Mouse (Mus musculus): ENCODE data around the gene Treml2. TPM values are rescaled to one million over a fixed set of nuclear protein-coding genes. Genes with fewer than 3 reads are reported as not detected.
"Not testable (repeated sequence)": the region's sequence is repeated elsewhere in the genome, so short reads cannot be mapped to it uniquely, and the experiment has no call there.

Gene Treml2
- polyA plus RNA-seq, 1 experiment from 2014 or later = 0.18 TPM

- H3K27me3 ChIP-seq = no peaks in the 10 kb centered on the region
- no peak overlapping the region for H3K4me3 ChIP-seq
- H3K4me1 ChIP-seq = no peaks in the 10 kb centered on the region
- H3K9me3 ChIP-seq = no peaks in the 10 kb centered on the region
- H3K36me3 ChIP-seq = no peaks in the 10 kb centered on the region
- no peak overlapping the region for H3K9ac ChIP-seq
- ATAC-seq (ENCODE audit: insufficient number of reproducible peaks, low FRiP score, low TSS enrichment, low read depth) = no peak
- no peak overlapping the region for H3K4me2 ChIP-seq
- WGBS = 54% methylated on average over 7 of the region's 7 CpGs
- no peak overlapping the region for H3K27ac ChIP-seq
Observed at GRCm38 (mm10) chr17:48299756-48300155, 458 bp downstream of the Treml2 start.

GRCm38 (mm10) chr17:48300199-48300598, 901 bp downstream of the Treml2 start:
- H3K4me3 ChIP-seq = no peak overlapping the region
- no peaks in the 10 kb centered on the region for H3K9me3 ChIP-seq
- WGBS = 53% methylated on average over 7 of the region's 7 CpGs
- H3K36me3 ChIP-seq = no peaks in the 10 kb centered on the region
- H3K4me2 ChIP-seq = no peak overlapping the region
- no peaks in the 10 kb centered on the region for H3K4me1 ChIP-seq
- H3K27ac ChIP-seq = no peak overlapping the region
- H3K27me3 ChIP-seq = no peaks in the 10 kb centered on the region
- ATAC-seq (ENCODE audit: insufficient number of reproducible peaks, low FRiP score, low TSS enrichment, low read depth) = no peak
- no peak overlapping the region for H3K9ac ChIP-seq

- no peak for ATAC-seq (ENCODE audit: insufficient number of reproducible peaks, low FRiP score, low TSS enrichment, low read depth)
- WGBS = 65% methylated on average over 9 of the region's 9 CpGs
- no peak overlapping the region for H3K27ac ChIP-seq
Observed at GRCm38 (mm10) chr17:48300861-48301260, 1.6 kb downstream of the Treml2 start.

GRCm38 (mm10) chr17:48301792-48302191, 2.5 kb downstream of the Treml2 start:
- H3K27ac ChIP-seq = no peak overlapping the region
- H3K27me3 ChIP-seq = no peaks in the 10 kb centered on the region
- H3K4me2 ChIP-seq = no peak overlapping the region
- no peak overlapping the region for H3K4me3 ChIP-seq
- H3K9me3 ChIP-seq = no peaks in the 10 kb centered on the region
- no peak for ATAC-seq (ENCODE audit: insufficient number of reproducible peaks, low FRiP score, low TSS enrichment, low read depth)
- H3K4me1 ChIP-seq = no peaks in the 10 kb centered on the region
- no peak overlapping the region for H3K9ac ChIP-seq
- H3K36me3 ChIP-seq = no peaks in the 10 kb centered on the region
- 88% methylated on average over 5 of the region's 5 CpGs for WGBS

More at GRCm38 (mm10) chr17:48300861-48301260, 1.6 kb downstream of the Treml2 start:
- H3K4me3 ChIP-seq = no peak overlapping the region
- no peaks in the 10 kb centered on the region for H3K36me3 ChIP-seq
- H3K4me1 ChIP-seq = no peaks in the 10 kb centered on the region
- H3K27me3 ChIP-seq = no peaks in the 10 kb centered on the region
- H3K9me3 ChIP-seq = no peaks in the 10 kb centered on the region
- H3K4me2 ChIP-seq = no peak overlapping the region
- H3K9ac ChIP-seq = no peak overlapping the region

GRCm38 (mm10) chr17:48312124-48312523, 12.8 kb downstream of the Treml2 start:
- Histone ChIP-seq H3K9me3 (no peaks in the 10 kb centered on the region), H3K9ac (no peak overlapping the region), H3K4me2 (no peak overlapping the region), H3K27me3 (no peaks in the 10 kb centered on the region), H3K4me1 (no peaks in the 10 kb centered on the region), H3K4me3 (no peak overlapping the region), H3K36me3 (no peaks in the 10 kb centered on the region), H3K27ac (no peak overlapping the region)
- WGBS = 60% methylated on average over 2 of the region's 2 CpGs
- ATAC-seq (ENCODE audit: insufficient number of reproducible peaks, low FRiP score, low TSS enrichment, low read depth) = no peak

DNA sequence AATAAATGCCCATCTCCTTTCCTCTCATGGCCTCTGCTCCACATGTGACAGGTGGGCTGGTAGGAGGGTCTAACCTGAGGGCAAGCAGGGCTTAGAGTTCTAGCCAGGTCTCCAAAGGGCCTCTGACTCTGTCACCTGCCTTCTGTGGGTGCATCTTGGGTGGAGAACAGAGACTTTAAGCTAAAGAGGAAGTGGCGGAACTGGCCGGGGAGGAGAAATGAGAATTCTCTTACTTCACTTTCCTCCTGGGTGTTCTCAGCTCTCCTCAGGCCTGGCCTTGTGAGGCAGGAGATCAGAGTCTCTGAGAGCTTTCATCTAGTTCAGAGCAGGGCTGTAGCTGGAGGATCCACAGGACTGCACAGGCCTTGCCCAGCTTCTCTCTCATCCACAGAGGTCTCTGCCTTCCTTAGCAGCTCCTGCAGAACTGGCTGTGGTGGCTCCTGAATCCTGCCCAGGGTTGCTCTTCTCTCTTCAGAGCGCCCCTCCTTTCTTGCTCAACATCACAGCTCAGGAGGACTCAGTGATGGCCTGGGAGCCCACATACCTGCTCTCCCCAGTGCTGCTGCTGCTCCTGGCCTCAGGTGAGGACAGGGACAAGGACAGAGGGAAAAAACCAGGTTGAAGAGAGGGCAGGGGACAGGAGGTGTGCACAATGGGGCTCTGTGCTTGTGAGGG, 16.7 kb downstream of the Treml2 start, which contains the start of gene B430306N03Rik:
B430306N03Rik (plus strand) TSS at position 237 of the 675 bp plus-strand sequence.
- WGBS = 76% methylated on average over 3 of the region's 3 CpGs
- H3K27ac ChIP-seq; H3K27me3 ChIP-seq; H3K4me1 ChIP-seq; H3K9me3 ChIP-seq; H3K9ac ChIP-seq; H3K4me3 ChIP-seq; ATAC-seq (ENCODE audit: insufficient number of reproducible peaks, low FRiP score, low TSS enrichment, low read depth); H3K4me2 ChIP-seq; H3K36me3 ChIP-seq: not testable (repeated sequence)

DNA sequence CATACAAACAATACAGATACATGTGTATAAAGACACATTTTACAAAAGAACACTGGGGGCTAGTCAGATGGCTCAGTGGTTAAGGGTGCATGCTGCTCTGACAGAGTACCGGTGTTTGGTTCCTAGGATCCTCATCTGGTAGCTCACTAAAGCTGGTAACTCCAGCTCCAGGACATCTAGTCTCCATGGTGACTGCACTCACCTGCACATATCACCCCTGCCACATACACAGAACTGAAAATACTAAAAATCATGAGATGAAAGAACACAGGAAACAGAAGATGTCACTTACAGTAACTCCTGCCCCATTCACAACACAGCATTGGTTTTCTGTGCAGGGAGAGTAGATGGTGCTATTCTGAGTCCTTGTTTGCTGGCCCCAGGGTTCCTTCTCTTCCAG, 19.4 kb downstream of the Treml2 start:
- H3K4me3 ChIP-seq = no peak overlapping the region

DNA sequence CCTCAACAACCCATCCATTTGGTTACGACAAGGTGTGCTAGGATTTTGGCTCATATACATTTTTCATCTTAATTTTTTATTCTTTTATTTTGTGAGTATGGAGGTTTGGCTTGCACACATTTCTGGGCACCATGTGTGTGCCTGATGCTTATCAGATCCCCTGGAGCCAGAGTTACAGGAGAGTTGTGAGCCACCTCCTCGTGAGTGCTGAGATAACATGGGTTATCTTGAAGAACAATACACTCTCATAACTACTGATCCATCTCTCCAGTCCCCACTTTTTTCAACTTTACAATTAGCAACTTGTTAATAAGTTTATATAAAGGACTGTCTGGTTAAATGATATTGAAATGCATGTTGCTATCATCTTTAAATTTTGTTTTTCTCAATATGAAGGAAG, 22.0 kb downstream of the Treml2 start:
- Histone ChIP-seq H3K27ac (no peak overlapping the region), H3K4me3 (no peak overlapping the region), H3K36me3 (no peaks in the 10 kb centered on the region), H3K9ac (no peak overlapping the region), H3K4me1 (peaks cover 4% of the 10 kb centered on the region; the same call in 1 of the 2 replicates), H3K4me2 (no peak overlapping the region), H3K9me3 (no peaks in the 10 kb centered on the region), H3K27me3 (no peaks in the 10 kb centered on the region)
- ATAC-seq (ENCODE audit: insufficient number of reproducible peaks, low FRiP score, low TSS enrichment, low read depth) = no peak
- WGBS = 74% methylated on average over 2 of the region's 2 CpGs

More for the DNA sequence above, 19.4 kb downstream of the Treml2 start:
- H3K9me3 ChIP-seq = no peaks in the 10 kb centered on the region
- no peak for ATAC-seq (ENCODE audit: insufficient number of reproducible peaks, low FRiP score, low TSS enrichment, low read depth)
- 97% methylated on average over 1 of the region's 1 CpGs for WGBS
- no peaks in the 10 kb centered on the region for H3K27me3 ChIP-seq
- H3K27ac ChIP-seq = no peak overlapping the region
- H3K36me3 ChIP-seq = no peaks in the 10 kb centered on the region
- H3K4me1 ChIP-seq = no peaks in the 10 kb centered on the region
- no peak overlapping the region for H3K4me2 ChIP-seq
- no peak overlapping the region for H3K9ac ChIP-seq

GRCm38 (mm10) chr17:48323236-48323635, 23.9 kb downstream of the Treml2 start:
- no peak for ATAC-seq (ENCODE audit: insufficient number of reproducible peaks, low FRiP score, low TSS enrichment, low read depth)
- 81% methylated on average over 3 of the region's 3 CpGs for WGBS
- Histone ChIP-seq H3K9ac (no peak overlapping the region), H3K4me2 (no peak overlapping the region), H3K4me1 (peaks cover 6% of the 10 kb centered on the region; the same call in 1 of the 2 replicates), H3K4me3 (no peak overlapping the region), H3K36me3 (no peaks in the 10 kb centered on the region), H3K9me3 (no peaks in the 10 kb centered on the region), H3K27me3 (no peaks in the 10 kb centered on the region), H3K27ac (no peak overlapping the region)

DNA sequence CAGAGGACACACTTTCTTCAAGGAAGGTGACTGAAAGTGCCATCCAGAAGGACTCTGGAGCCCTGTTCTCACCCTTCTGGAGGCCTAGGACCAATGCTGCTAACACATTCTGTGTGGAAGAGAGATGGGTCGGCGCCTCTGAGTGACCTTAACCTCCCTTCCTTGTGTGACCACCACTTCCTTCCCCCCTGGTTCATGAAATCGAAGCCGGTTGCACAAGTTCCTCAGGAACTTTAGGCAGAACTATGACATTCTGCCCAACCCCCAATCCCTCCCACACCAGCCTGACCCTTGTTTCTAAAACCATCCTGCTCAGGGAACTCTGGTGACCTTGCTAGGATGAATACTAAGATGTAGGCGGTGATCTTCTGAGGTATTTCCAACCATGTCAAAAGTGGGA, 25.0 kb downstream of the Treml2 start:
- no peak overlapping the region for H3K9ac ChIP-seq
- no peak for ATAC-seq (ENCODE audit: insufficient number of reproducible peaks, low FRiP score, low TSS enrichment, low read depth)
- no peaks in the 10 kb centered on the region for H3K27me3 ChIP-seq
- H3K27ac ChIP-seq = no peak overlapping the region
- peaks cover 6% of the 10 kb centered on the region; the same call in 1 of the 2 replicates for H3K4me1 ChIP-seq
- H3K9me3 ChIP-seq = no peaks in the 10 kb centered on the region
- no peak overlapping the region for H3K4me2 ChIP-seq
- H3K4me3 ChIP-seq = no peak overlapping the region
- 93% methylated on average over 5 of the region's 5 CpGs for WGBS
- no peaks in the 10 kb centered on the region for H3K36me3 ChIP-seq

DNA sequence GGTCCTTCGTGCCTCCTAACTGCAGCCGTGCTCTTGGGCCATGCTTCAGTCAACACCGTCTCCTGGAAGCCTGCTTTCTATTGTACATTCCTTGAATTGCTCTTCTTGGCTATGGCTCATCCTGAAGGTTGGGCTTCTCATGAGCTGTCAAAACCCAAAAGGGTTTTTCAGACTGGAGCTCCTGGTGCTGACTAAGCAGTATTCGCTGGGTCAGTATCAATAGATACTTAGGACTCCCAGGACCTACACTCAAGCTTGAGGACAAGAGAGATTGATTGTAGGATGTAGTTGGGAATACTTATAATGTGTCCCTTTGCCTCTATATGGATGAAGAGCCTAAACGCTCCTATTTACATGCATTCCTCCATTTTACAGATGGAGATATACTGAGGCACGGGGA, 25.8 kb downstream of the Treml2 start:
- Histone ChIP-seq H3K27me3 (no peaks in the 10 kb centered on the region), H3K4me3 (no peak overlapping the region), H3K27ac (no peak overlapping the region), H3K36me3 (no peaks in the 10 kb centered on the region), H3K9ac (no peak overlapping the region), H3K4me2 (no peak overlapping the region), H3K9me3 (no peaks in the 10 kb centered on the region), H3K4me1 (peaks cover 6% of the 10 kb centered on the region; the same call in 1 of the 2 replicates)
- 88% methylated on average over 6 of the region's 6 CpGs for WGBS
- ATAC-seq (ENCODE audit: insufficient number of reproducible peaks, low FRiP score, low TSS enrichment, low read depth) = no peak

DNA sequence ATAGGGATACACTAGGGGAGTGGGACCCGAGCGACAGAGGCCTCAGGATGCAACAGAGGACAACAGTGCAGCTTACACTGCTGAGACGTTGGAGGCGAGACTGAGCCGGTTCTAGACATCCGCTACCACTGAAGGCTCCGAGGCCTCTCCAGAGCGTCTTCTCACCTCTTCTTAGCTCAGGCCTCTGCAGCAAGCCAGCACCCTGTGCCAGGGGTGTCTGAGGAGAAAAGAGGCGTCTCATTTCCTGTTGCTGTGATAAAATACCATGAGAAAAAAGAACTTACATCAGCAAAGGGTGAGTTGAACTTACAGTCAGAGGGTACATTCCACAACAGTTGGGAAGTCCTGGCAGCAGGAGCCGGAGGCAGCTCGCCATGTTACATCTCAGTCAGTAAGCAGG, 26.3 kb downstream of the Treml2 start:
- ATAC-seq (ENCODE audit: insufficient number of reproducible peaks, low FRiP score, low TSS enrichment, low read depth) = no peak
- Histone ChIP-seq H3K4me3 (no peak overlapping the region), H3K9me3 (no peaks in the 10 kb centered on the region), H3K9ac (no peak overlapping the region), H3K36me3 (no peaks in the 10 kb centered on the region), H3K4me2 (no peak overlapping the region), H3K4me1 (peaks cover 6% of the 10 kb centered on the region; the same call in 1 of the 2 replicates), H3K27ac (no peak overlapping the region), H3K27me3 (no peaks in the 10 kb centered on the region)
- WGBS = 82% methylated on average over 11 of the region's 11 CpGs

Data from limb, embryonic 15.5 days (tissue).